Mouse (Mus musculus): ENCODE measurements around the gene Dync2h1.
A peak's percentile ranks its signal among the peaks of the same experiment; 100 is the strongest.
"Not testable (repeated sequence)": the region's sequence is repeated elsewhere in the genome, so short reads cannot be mapped to it uniquely, and the experiment has no call there.

The Dync2h1 gene

DNA sequence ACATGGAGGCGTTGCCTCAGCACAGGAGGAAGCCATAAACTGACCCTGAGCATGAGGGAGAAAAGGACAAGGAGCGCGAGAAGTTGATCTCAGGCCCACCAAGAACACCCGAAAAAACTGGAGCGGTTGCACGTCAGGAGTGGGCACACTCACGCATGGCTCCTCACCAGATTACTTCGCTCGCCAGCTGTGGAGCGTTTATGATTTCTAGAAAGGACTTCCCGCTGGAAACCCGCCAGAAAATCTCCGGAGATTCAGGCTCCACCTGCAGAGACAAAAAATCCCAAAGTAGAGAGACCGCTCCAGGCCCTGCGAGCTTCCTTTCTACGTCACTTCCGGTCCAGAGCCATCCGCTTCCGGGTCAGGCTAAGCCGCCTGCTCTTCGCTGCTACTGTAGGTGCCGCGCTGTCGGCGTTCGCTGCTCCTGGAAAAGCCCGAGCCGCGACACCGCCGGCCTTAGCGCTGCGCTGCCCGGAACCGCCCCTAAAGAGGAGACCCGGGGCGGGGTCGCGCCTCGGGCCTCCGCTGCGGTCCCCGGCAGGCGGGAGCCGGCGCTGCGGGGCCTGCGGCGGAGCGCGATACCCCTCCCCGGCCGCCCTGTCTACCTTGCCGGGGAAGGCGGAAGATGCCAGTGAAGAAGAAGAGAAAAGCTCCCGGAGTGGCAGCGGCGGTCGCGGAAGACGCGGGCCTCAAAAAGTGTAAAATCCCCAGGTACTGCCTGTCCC, at the start of gene Dync2h1, which contains the start of gene Dcun1d5:
Dync2h1 (minus strand) TSS at position 275 of the 725 bp plus-strand sequence.
Dcun1d5 (plus strand) TSS at position 349 of the 725 bp plus-strand sequence.
- DNase-seq (ENCODE audit: low read depth, low spot score), result peak; percentile 88

DNA sequence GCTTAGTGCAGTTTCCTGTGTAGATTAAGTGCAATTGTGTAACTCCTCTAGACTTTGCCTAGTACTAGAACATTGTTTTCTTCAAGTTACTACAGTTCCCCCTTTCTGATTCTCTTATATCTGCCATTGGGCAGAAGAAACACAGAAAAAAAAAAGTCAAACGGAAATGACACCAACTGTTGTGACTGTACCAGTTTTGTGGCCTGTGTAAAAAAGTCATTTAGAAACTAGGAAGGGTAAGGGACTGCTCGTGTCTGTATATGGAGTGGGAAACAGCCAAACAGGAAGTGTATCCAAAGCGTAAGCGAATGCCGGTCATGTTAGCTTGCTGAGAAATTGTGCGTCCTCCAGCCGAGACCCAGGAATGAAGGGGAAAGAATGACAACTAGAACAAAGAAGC, 37.2 kb upstream of the Dync2h1 start:
- DNase-seq (ENCODE audit: low read depth, low spot score), result no peak

GRCm38 (mm10) chr9:7221024-7221423, 36.8 kb upstream of the Dync2h1 start:
- DNase-seq (ENCODE audit: low read depth, low spot score), result no peak

- peak; percentile 4 for DNase-seq (ENCODE audit: low read depth, low spot score)
Observed at GRCm38 (mm10) chr9:7216240-7216639, 32.0 kb upstream of the Dync2h1 start.

GRCm38 (mm10) chr9:7190694-7191093, 6.4 kb upstream of the Dync2h1 start:
- not testable (repeated sequence) for DNase-seq (ENCODE audit: low read depth, low spot score)

DNA sequence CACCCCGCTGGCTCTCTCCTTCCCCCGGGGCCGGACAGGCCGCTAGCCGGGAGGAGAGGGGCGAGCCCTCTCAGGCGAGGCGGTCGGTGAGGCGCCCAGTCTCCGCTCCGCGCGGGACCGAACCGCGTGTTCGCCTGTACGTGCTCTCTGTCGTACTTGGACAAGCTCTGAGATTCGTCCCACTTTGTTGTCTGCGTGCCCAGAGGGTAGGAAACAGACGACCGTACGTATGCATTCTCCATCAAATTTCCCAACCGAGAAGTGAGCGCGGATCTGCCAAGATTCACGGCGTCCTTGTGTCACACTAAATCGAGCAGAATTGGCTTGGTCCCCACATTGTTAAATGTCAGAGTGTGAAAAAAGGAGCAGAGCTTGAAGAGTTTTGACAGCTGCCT, 648 bp upstream of the Dync2h1 start:
- DNase-seq (ENCODE audit: low read depth, low spot score), result no peak

DNA sequence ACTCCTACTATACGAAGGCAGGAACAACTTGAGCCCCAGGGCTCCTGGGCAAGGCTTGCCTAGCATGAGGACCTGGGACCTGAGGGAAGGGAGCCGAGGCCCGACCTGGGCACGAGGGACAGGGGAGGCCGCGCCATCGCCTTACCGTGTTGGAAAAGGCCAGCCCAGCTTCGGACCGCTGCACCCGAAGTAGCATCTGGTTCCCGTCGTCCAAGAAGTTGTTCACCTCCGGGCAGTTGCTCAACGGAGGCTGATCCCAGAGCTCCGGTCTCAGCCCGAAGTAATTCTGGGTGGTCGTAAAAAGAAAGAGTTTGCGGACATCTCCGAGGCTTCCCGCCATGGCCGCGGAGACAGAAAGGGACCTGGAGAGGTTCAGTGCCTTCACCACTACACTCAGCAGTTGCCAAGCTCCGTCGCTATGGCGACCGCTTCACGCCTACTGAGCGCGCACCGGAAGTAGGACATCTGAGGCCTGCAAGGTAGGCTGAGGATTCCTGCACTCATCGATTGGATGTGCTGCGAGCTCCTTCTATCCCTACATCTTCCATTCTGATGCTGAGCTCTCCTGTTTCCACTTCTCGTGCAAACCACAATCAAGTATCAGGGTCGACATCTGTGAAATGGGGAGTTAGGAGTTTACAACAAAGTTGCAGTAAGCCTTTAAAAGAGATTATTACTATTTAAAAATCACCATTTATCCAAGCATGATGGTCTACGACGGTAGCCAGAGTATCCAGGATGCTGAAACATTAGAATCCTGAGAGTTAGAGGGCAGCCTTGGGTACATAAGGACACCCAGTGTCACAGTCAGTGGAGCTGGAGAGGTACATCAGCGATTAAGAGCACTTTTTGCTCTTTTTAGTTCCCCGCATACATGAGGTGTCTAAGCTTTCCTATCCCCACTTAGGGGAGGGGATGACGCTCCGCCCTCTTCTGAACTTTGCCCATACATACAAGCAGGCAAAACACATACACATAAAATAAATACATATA, 7.3 kb downstream of the Dync2h1 start:
- DNase-seq (ENCODE audit: low read depth, low spot score), result peak; percentile 78

DNA sequence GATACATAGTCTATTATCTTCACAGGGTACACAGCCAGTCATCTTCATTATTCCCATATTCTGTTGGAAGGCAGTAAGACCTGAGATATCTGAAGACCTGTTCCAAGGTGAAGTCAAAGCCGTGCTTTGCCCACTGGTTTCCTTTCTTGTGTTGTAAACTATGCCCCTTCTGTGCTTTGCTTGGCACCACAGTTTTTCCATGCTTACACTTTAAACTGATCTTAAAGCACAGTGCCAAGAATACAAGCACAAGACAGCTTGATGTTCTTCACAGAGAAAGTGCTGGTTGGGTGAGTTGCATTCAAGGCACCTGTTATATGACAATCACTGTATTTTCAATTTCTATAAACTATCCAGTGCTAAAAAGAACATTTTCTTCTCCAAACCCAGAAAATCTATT, 10.5 kb downstream of the Dync2h1 start:
- no peak for DNase-seq (ENCODE audit: low read depth, low spot score)

DNA sequence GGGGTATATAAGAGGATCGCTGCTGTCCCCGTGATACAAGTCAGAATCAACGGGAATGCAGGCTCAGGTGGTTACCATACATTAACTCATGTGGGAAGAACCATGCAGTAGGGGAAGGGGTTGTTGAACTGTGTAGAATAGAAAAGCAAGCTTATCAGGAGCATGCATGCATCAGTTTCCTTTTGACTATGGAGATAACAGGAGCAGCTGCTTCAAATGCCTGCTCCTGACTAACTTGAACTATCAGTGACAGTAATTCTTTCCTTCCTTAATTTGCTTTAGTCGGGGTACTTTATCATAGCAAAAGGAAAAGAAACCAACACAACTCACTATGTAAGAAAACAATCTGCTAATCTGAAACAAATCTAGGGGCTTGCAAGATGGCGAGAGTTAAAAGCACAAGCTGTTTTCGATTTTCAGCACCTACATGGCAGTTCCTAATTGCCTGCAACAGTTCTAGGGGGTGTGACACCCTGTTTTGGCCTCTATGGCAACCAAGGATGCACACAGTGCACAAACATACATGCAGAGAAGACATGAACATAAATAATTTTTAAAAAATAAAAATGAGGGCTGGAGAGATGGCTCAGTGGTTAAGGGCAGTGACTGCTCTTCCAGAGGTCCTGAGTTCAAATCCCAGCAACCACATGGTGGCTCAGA, 16.8 kb downstream of the Dync2h1 start:
- no peak for DNase-seq (ENCODE audit: low read depth, low spot score)

GRCm38 (mm10) chr9:7160688-7161087, 23.6 kb downstream of the Dync2h1 start:
- DNase-seq (ENCODE audit: low read depth, low spot score), result no peak

DNA sequence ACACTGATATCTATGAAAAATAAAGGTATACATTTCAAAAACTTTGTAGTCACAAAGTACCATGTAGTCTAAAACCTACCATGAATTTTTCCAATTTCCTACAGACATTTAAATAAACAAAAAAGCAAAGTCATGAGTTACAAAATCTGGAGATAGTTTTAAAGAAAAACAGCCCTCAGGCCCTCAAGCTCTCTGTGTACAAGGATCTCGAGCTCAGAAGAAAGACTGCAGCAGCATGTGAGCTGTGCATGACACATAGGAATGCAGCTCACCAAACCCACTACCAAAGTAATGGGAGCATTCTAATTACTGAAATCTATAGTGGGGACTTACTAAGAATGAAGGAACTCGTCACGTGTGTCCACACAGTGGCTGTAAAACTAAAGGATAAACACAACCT, 24.5 kb downstream of the Dync2h1 start:
- no peak for DNase-seq (ENCODE audit: low read depth, low spot score)

DNA sequence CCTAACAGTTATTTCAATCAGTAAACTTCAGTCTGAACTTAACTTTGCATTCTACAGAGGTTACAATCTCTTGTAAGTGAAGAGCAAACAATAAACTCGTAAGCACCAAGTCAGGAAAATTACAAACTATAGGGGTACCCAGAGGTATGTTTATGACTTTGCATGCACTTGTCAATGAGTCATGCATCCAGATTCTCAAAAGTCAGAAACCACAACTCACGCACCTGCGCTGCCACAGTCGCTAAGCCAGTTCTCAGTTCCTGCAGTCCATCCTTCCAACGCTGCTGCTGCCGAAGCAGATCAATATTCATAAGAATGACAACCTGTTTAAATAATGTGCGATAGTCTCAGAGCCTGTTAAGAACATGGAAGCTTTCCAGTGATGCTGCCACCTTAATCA, 25.6 kb downstream of the Dync2h1 start:
- no peak for DNase-seq (ENCODE audit: low read depth, low spot score)

GRCm38 (mm10) chr9:7154391-7154790, 29.9 kb downstream of the Dync2h1 start:
- no peak for DNase-seq (ENCODE audit: low read depth, low spot score)

GRCm38 (mm10) chr9:7122863-7123262, 61.4 kb downstream of the Dync2h1 start:
- DNase-seq (ENCODE audit: low read depth, low spot score), result no peak

DNA sequence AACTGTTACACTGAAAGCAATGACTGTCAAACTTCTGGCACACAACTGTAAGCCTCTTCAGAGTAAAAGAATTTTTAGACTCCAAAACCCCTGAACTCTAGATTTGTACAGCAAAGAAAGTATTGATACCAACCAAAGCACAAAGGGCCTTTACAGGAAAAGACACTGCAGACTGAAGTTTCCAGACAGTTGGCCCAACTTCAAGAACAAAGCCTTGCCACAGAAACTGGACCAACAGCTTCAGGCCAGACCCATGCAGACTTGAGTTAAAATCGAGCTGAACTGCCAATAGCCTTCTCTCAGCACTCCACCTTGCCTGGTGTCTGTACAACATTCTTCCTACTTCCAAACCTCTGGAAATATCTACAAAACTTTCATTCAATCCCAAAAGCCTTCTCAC, 74.1 kb downstream of the Dync2h1 start:
- no peak for DNase-seq (ENCODE audit: low read depth, low spot score)

- DNase-seq (ENCODE audit: low read depth, low spot score), result no peak
Observed at GRCm38 (mm10) chr9:7101361-7101760, 82.9 kb downstream of the Dync2h1 start.

- no peak for DNase-seq (ENCODE audit: low read depth, low spot score)
Observed at GRCm38 (mm10) chr9:7074625-7075024, 109.6 kb downstream of the Dync2h1 start.

GRCm38 (mm10) chr9:7070846-7071245, 113.4 kb downstream of the Dync2h1 start:
- DNase-seq (ENCODE audit: low read depth, low spot score), result no peak

GRCm38 (mm10) chr9:7050588-7050987, 133.7 kb downstream of the Dync2h1 start:
- DNase-seq (ENCODE audit: low read depth, low spot score), result no peak

- no peak for DNase-seq (ENCODE audit: low read depth, low spot score)
Observed at GRCm38 (mm10) chr9:7042635-7043273, 141.5 kb downstream of the Dync2h1 start.

- no peak for DNase-seq (ENCODE audit: low read depth, low spot score)
Observed at GRCm38 (mm10) chr9:7041231-7041630, 143.0 kb downstream of the Dync2h1 start.

Data from retina, adult 2 months (tissue).